Mouse (Mus musculus): ENCODE results near the gene Tuba4a.
"Not testable (repeated sequence)": the region's sequence is repeated elsewhere in the genome, so short reads cannot be mapped to it uniquely, and the experiment has no call there.

Tuba4a gene

DNA sequence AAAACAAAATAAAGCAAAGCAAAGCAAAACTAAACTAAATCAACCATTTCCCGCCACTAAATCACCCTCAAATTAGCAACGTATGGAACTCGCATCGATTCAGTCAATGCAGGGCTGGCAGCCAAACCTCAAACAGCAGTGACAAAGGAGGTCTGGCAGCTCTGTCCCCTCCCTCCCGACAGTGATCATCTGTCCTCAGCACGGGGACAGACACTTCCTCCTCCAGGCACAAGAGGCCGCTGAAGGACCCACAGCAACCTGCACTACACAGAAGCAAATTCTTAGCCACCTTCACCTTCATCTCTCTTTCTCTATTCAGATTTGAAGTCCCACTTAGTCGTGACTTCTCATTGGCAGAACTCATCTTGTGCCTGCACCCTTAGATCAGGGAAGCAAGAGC lies 14.9 kb upstream of the Tuba4a start:
- peak; percentile 84 for DNase-seq

DNA sequence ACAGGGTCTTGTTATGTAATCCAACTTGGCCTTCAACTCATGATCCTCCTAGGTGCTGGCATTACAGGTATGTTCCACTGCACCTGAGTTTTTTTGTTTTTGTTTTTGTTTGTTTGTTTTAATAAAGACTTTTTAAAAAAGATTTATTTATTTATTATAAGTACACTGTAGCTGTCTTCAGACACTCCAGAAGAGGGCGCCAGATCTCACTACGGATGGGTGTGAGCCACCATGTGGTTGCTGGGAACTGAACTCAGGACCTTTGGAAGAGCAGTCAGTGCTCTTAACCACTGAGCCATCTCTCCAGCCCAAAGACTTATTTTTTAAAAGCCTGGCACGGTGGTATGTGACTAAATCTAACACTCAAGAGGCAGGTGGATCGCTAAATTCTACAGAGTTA lies 12.8 kb upstream of the Tuba4a start:
- not testable (repeated sequence) for DNase-seq

DNA sequence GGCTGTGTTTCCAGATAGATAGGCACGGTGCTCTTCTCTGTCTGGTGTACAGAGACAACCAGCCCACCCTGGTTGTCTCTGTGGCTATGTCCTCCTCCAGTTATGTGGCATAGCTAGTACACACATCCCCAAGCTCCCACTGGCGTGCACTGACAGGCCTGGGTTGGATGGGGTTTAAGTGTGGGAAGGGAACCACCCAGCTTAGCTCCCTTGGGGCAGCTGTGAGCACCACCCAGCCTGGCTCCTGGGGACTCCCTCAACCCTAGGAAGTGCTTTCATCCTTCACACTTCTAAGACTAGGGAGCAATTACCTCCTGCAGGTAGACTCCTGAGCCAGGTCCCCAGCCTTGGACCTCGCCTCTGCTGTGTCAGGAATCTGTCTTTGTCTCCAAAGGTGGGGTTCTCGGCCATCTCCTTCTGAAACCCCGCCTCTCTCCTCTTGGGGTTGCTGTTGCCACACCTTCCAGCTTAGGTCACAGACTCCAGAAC lies 12.0 kb upstream of the Tuba4a start, which contains the start of gene A630095N17Rik:
Gene A630095N17Rik (minus strand): TSS at position 439 of the 489 bp plus-strand sequence.
- no peak for DNase-seq

DNA sequence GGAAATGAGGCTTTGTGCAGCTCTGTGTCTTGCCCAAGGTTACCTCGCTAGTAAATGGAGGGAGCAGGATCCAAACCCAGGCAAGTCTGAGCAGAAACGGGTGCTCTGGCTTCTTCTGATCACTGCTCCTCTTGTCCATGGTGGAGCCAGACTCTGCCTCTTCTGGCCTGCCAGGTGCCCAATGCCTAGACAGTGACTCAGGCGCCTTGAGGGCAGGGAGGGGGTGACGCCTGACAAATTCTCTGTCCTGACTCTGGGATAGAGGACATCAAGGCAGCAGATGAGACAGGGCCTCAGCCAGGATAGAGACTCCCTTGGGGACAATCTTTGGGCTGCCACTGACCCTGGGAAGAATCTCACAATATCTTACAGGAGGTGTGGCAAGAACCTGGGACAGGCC lies 11.6 kb upstream of the Tuba4a start:
- DNase-seq, result no peak

DNA sequence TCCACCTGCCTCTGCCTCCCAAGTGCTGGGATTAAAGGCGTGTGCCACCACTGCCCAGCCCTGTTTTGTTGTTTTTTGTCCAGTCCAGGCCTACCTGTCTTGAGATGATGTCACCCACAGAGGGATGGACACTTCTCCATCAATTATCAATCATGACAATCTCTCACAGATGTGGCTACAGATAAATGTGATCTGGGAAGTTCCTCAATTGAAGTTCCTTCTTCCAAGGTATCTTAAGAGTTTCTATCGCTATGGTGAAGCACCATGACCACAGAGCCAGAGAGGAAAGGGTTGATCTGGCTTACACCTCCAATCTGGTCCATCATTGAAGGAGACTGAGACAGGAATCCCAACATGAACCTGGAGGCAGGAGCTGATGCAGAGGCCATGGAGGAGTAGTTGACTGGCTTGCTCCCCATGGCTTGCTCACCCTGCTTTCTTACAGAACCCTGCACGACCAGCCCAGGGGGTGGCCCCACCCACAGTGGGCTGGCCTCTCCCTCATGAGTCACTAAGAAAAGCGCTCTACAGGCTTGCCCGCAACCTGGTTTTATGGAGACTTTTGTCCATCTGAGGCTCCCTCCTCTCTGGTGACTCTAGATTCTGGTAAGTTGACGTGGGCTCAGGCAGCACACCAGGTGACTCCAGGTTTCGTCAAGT lies 10.8 kb upstream of the Tuba4a start:
- no peak for DNase-seq

DNA sequence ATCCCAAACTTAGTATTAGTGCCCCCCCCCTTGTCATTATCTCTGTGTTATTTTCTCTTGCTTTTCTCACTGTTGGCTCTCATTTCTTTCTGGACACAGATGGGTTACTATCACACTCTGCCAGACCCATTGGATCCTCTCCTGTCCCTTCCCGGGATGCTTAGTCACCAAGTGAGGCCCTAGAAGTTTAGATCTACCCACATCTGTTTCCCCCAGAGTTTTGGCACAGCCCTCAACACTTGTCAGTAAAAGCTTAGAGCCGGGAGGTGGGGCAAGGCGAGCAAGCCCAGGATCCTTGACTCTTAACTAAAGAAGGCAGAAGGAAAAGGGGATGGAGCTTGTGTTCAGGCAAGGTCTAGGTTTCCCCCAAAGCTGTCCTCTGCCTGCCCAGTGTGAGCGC lies 9.5 kb upstream of the Tuba4a start:
- no peak for DNase-seq

DNA sequence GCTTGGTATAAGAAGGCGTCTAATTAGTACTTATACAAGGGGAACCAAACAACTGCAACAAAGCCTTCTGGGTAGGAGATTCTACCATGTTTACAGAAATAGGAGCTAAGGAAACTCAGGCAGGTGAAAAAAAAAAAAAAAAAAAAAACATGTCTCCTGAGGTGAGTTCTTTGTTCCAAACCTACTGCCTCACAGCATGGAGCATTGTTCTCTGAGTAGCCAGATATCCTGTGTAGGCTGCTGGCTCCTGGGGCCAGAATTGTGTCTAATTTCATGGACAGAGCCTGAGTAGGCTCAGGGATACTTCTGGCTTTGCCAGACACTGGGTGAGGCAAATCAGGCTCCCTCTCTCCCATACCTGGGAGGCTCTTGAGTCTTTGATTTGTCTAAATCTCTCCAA lies 8.0 kb upstream of the Tuba4a start:
- DNase-seq, result no peak

DNA sequence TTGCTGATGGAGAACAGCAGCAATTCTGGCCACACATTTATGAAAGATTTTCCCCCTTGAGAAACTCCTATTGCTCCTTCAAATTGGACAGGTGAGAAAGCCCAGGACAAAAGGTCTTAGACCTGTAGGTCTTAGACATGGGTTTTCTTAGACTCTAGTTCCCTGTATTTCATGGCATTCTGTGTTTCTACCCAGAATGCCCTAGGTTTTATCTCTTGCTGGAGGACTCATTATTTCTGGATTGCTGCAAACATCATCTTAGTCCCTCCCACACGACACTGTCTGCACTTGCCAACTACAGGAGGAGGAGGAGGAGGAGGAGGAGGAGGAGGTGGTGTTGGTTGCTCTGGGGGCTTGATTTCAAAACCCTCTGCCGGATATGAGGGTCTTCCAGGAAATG lies 6.5 kb upstream of the Tuba4a start:
- DNase-seq, result no peak

DNA sequence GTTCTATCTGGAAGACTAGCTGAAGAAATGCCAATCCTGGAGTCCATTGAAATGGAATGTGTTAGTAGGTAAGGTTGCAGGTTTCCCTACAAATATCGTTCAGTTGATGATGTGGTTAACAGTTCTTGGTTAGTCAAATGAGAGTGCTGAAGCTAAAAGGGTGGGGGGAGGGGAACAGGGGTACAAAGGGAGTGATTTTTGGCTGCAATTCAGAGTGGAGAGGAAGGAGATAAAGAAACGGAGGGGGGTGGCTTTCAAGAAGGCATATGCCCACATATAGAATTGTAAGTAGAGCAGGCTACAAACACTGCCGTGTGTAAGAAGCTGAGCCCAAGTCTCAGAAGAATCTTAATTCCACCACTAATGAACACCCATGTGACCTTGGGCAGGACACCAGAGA lies 5.8 kb upstream of the Tuba4a start:
- no peak for DNase-seq

DNA sequence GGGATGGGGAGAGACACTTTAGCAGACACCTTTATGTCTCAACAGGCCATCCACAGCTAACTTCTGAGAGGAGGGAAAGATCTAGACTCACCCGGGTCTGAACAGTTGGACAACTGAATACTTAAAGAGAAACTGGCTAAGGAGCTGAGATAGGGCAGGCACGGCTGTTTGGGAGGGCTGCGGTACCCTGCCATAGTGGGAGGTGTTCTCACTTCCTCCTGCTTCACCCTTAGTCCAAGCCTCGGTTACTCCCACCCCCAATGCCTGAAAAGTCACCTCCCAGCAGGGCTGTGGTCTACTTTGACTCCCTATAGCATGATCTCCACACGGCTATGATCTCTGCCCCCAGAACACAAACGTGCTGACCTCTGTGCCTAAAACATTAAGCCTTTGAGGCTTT lies 3.9 kb upstream of the Tuba4a start:
- DNase-seq, result no peak

DNA sequence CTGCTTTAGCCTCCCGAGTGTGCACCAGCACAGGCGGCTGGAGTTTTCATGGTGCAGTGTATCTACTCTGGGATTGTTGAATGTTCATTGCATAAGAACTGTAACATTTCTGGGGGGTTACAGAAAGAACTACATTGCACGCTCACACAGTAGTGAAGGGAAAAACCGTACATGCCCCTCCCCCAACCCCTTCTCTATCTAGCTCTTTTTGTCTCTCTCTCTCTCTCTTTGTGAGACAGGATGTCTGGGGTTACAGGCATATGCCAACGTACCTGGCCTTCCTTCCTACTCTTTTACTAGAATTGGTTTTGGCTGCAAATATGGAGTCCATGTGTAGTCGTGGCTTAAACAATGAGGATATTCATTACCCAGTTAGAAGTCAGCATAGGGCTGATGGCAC lies 3.3 kb upstream of the Tuba4a start:
- DNase-seq, result no peak

DNA sequence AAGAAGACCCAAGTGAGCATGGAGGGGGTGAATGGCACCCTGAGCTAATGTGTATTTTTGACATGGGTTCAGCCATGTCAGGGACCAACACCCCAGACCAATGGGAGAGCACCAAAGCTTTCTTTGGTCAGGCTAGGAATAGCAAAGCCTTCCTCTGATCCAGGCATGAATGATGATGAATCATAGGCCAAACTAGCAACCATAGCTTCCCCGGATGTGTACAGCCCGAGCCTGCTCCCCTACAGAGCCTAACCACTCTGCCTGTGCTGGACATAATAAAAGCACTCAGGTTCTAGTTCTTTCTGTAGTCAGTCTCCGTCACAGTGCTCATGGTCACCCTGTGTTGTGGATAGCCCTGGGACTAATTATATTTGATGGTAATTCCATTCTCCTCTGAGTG lies 1.9 kb upstream of the Tuba4a start:
- no peak for DNase-seq

DNA sequence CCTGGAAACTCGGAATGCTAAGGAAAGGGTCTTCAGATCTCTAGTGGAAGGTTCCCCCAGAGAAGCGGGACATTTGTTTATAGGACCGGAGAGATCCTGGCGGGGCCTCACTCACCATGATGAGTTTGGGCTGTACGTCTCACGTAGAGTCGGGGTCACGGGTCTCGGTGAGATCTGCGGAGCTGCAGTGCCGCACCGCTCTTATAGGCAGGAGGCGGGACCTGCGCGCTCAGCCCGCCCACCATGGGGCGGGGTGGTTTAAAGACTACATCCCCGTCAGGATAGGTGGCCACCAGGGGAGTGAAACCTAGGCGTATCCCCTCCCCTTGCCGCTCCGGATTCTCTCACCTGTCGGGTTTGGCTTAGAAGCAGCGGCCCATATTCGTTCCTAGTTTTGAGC lies 587 bp downstream of the Tuba4a start:
- DNase-seq, result peak; percentile 97

DNA sequence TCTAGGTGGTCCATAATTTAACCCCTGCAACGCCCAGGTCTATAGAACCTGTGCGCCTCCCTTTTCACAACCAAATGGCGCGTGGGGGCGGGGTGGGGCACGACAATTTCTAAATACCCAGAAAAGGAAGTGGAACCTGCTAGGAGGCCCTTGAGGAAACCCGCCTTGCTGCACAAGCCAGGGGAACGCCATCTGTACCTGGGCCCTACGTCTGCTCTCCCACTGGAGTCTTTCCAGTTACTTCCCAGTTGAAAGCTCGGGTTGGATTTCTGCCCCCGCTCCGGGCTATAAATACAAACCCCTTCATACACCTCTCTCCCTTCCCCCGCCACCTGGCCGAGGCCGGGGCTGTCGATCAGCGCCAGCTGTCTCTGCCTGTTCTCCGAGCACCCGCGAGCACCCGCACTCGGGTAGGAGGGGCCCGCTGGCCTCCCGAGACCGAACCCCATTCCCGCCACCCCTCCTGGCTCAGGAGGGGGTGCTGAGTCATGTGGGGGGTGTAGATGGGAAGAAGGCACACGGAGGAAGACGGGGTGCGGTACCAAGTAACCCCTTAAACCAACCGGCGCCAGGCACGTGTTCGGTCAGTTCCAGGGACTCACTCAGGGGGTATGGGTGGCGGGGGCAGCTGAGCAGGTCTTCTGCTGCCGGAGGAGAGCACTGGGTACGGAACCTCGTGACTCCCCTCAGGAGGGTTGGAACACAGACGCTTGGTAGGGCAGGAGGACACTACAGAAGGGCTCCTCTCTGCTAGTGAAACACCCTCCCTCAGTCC lies 1.3 kb downstream of the Tuba4a start:
- peak; percentile 96 for DNase-seq

DNA sequence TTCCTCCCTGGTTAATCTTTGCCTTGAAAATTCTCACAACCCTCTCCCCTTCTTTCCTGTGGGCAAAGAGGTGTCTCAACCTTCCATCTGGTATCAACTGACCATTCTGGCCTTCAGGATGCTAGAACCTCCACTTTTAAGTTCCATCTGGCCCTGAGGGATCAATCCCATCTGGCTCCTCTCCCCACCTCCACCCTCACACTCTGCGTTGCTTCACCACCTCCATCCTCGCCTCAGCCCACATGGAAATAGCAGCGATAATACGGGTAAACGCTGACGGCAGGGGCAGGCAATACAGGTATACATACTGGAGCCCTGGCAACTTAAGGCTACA lies 1.8 kb downstream of the Tuba4a start:
- no peak for DNase-seq

DNA sequence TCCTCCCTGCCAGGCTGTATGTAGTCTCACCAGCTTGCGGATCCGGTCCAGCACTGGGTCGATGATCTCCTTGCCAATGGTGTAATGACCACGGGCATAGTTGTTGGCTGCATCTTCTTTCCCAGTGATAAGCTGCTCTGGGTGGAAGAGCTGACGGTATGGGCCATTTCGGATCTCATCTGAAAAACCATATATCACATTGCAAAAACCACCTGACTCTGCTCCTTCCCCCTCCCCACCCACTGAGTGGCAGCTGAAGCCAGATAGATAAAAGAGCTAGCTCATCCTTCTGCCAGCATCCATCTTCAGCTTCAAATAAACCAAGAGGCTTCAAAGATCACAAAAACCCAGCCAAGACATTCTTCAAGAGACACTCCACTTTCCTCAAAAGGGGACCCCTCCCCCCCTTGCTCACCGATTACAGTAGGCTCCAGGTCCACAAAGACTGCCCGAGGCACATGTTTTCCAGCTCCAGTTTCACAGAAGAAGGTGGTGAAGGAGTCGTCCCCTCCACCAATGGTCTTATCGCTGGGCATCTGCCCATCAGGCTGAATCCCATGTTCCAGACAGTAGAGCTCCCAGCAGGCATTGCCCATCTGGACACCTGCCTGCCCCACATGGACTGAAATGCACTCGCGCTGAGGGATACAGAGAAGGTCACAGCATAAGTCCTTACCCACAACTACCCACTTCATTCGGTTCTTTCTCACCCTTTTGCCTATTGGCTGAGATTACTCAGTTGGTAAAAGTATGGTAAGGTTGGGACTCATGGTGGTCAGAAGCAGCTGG lies 2.7 kb downstream of the Tuba4a start:
- peak; percentile 76 for DNase-seq

DNA sequence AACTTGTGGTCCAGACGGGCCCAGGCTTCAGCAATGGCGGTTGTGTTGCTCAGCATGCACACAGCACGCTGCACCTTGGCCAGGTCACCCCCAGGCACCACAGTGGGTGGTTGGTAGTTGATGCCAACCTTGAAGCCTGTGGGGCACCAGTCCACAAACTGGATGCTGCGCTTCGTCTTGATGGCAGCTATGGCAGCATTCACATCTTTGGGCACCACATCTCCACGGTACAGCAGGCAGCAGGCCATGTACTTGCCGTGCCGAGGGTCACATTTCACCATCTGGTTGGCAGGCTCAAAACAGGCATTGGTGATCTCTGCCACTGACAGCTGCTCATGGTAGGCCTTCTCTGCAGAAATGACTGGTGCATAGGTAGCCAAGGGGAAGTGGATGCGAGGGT lies 3.9 kb downstream of the Tuba4a start:
- peak; percentile 52 for DNase-seq

DNA sequence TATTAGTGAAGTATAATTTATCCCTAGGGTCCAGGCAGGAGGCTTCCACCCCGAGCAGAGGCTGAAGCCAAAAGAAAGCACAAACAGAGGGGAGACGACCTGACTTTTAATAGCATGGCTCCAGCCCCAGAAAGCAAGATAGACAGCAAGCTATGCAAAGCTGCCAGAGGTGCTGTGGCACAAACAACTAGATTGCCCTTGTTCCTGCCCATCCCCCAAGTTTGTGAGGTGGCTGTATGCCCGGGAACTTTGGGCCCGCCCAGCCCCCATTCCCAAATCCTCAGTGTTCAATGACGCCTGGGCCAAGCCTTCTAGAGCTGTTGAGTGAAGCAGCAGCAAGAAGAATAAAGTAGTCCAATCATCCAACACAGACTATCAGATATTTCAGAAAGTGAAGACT lies 4.8 kb downstream of the Tuba4a start:
- peak; percentile 66 for DNase-seq

DNA sequence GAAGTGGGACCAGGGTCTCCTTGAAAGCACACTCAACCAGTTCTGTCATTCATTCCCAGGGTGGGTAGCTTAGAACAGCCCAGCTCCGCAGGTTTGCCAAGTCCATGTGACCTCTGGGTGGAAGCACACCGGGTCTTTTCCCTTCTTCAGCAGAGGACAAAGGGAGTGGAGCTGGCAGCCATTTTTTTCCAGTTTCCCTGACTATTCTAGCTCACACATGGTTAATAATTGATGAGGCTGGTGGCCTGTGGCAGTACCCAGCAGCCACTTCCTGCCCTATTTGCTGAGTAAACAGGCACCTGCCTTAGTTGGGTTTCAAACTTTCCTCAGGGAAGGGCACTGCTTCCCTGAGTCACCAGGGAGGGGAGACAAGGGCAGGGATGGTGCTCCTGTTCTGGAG lies 5.2 kb downstream of the Tuba4a start:
- DNase-seq, result no peak

DNA sequence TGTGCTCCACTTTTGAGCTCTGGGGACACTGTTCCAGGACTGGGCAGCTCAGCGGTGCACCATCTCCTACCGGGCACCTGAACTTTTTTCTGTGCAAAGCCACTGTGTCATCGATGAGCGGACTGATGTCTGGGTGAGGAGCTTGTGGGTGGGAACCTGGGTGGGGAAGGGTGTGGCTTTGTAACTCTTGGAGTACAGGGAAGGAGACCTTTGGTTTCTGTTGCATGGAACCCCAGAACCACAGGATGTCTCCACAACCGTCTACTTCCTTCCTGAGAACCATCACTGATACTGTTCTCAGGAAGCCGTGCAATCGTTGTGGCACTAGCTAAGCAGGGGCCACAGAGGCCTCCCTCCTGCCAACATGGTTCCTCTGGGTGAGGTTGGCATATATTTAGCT lies 6.6 kb downstream of the Tuba4a start:
- no peak for DNase-seq

DNA sequence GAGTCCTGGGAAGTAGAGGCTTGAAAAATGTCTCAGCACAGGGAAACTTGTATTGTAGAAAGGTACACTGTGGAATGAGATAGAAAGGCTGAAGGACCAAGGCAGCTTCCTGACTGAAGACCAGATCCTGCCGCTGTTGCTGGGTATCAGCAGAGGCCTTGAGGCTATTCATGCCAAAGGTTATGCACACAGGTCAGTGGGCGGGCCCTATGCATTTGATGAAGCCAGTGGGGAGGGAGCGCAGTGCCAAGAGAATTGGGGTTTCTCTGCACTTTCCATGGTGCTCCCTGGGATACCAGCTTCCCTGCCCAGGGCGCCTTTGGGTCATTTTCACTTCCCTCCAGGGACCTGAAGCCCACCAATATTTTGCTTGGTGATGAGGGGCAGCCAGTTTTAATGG lies 7.1 kb downstream of the Tuba4a start:
- DNase-seq, result no peak

DNA sequence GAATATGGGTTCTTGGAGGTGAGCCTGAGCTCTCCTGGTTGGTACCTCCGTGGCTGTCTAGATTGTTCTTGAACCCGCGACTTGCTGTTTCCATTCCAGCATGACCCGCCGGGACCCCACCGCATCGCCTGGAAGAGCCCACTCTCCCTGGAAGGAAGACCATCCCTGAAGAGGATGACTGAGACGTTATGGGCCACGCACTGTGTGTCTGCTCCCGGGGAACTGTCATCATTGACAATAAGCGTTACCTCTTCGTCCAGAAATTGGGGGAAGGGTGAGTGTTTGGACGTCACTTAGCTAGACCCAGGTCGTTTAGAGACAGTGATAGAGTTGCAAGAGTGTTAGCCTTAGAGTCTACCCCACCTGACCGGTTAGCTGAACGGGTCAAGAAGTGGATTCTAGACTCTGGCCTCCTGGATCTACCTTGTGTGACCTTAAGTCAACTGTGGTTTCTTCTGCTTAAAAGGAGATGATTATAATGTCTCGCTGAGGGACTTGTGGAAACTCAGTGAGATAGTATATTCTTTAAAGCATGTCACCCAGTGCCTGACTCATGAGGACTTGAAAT lies 8.4 kb downstream of the Tuba4a start:
- no peak for DNase-seq

All from cerebellum, adult 11-12 months (tissue).